Mouse (Mus musculus) kidney, adult 11 months (tissue): ENCODE results near the gene Prrx2.

Source experiments
- DNase-seq: peaks from one replicate; pipeline ENCODE4 v3.0.0; 2022

Gene Prrx2

DNA sequence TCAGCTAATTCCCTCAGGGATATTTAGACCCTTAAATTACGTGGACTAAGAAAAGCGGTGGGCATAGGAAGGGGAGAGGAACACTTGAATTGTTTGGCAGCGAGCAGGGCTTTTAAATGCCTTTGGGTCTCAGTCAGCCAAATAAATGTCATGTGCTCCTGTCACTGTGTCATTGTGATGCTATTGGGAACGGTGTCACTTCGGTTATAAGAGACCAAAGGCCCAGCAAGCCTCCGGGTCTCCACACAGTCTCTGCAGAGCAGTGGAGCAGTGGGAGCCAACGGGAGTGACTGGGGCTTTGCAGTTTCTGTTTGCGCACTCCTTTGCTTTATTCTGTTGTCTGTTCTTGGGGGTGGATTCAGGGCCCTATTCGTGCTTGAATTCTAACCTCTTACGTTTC, 39.7 kb downstream of the Prrx2 start:
- DNase-seq, result no peak

DNA sequence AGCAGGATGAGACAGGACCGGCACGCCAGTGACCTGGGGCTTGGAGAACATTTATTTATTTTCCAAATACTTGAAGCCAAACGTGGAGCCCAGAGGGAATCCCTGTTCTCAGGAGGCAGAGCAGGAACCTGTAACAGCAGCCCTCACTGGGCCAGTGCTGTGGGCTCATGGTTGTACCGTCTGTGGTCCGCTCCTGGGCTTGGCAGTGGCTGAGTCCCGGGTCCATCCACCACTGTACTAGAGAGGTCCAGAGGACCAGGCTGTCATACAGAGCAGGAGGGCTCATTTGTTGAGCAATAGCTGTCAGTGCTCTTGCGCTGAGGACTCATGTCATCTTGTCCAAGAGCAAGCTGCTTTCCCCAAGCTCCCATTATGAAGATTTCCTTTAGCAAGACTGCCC, 40.3 kb downstream of the Prrx2 start:
- no peak for DNase-seq

DNA sequence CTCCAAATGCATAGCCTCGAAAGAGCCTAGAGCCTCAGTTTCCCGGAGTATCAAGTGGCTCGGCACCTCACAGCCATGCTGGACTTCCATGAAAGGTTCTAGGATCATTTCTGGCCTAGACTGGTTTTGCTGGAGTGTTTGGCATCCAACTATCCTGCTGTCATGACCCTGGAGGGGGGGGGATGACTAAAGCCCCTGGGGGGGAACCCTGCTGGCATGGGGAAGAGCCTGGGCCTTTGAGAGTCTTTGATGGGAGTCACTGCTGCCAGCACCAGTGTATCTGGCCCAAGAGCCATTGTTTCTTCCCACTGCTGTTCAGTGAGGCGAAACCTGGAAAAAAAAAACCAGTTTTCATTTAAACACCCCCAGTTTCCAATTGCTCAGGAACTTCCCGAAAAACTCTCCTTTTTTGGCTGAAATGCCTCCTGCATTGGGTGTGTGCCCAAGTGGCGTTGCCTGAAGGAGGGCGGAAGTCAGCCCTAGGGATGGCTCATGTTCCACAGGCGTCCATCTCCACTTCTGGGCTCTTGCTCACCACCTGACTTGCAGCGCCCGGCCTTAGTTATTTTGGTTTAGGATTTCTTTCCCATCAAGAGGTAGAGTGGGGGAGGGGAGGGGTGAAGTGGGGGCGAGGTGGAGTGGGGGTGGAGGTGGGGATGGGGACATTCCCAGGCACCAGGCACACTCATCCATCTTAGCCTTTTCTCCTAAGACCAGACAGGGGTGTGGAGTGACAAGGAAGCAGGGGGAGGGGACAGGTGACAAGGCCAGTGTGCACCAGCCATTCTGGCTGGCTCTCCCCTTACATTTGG, 41.1 kb downstream of the Prrx2 start:
- DNase-seq, result no peak

DNA sequence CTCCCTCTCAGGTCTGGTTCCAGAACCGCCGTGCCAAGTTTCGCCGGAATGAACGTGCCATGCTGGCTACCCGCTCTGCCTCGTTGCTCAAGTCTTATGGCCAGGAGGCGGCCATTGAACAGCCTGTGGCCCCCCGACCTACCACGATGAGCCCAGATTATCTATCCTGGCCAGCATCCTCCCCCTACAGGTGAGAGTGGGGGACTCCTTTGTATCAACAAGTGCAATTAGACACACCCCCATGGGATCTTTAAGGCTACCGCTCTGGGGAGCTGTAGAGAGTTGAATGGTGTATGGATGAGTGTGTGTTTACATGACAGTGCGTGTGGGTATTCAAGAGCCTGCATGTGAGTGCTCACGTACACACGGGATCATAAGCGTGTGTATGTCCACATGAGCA, 44.7 kb downstream of the Prrx2 start:
- no peak for DNase-seq

DNA sequence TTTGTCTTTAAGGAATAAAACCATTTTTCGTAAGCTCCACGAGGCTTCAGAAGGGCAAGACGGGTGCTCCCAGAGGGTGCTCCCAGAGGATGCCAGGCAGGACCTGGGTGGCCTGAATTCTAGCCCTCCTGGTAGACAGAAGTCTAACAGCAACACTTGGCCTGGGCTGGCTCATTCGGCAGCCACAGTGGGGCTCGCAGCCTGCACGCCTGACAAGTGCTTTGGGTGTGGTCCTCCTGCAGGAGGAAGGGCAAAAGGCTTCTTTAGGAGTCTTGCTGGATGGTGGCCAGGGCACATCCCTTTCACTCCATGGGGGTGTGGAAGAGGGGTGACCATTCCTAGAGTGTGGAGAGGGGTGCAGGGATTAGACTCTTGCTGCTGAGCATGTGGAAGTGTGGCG, 46.4 kb downstream of the Prrx2 start:
- no peak for DNase-seq

DNA sequence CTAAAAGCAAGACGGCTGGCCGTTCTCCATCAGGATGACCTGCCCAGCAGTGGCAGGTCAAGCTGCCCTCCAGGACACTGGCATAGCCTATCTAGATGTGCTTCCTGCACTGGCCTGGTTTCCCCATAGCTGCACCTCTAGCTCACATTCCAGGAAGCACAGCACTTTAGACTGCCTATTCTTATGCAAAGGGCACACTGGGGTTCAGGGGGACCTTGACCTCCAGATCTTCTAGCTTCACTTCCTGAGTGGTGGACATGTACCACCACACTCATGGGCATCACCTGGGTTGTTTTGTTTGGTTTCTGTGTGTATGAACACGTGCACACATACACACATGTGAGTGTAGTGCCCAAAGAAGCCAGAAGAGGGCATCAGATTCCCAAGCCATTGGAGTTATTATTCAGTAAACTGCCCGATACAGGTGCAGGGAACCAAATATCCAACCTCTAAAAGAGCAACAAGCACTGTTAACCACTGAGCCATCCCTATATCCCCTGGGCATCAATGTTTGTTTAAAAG, 50.1 kb downstream of the Prrx2 start:
- no peak for DNase-seq

DNA sequence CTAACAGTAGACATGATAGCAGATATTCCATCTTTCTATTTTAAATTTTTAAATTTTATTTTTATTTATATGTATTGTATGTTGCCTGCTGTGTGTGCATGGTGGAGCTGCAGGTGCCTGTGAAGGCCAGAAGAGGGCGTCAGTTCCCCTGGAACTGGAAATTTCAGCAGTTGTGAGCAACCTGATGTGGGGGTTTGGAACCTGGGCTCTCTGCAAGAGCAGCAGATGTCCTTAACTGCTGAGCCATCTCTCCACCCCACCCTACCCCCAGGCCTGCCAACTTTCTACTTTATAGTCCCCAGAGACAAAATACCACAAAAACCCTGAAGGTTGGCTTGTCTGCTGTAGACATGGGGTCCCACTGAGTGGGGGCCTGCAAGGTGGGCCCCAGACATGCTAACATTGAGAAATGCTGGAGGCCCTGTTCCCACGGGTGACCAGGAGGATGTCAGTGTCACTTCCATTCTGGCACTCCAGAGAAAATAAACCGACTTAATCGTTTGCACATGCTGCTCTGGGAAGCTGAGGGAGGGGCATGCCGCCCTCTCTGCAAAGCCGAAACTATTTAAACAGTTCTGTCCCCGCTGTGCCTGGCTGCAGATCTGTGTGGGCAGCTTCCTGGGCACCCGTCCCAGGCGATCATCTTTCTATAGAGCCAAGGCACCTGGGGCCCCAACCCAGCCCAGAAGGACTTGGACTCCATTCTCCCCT, 50.8 kb downstream of the Prrx2 start:
- DNase-seq, result no peak

DNA sequence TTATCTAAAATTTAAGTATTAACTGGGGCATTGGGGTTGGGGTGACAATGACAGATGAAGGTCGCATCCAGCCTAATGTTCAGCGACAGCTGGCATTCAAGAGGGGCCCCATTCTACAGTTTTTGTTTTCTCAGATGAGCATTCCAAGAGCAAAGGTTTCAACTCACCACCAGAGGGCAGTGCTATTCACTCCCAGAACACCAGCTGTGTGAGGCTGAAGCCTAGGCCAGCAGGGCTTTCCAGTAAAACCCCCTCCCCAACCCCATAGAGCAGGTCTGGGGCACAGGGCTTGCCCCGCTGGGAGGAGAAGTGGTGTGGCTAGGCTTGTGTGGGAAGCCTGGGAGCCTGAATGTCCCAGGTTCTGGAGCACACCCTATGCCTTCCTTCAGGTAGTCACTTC, 56.2 kb downstream of the Prrx2 start:
- DNase-seq, result no peak

DNA sequence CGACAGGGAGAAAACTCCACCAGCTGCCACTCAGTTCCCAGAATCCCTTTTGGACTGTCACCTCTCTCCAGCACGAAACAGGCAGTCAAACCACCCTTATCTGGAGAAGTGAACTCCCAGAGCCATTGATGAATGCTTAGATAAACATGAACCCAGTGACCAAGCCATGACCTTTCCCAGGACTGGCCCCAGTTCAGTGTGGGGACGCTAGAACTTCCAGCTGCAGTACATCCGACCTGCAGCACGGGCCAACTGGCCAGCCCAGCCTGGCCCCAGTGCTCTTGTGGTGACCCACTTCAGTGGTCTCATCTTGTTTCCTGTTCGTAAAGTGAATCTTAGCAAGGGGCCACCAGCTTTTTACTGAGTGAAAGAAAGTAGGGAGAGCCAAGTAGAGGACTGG, 58.6 kb downstream of the Prrx2 start:
- DNase-seq, result peak; percentile 68

DNA sequence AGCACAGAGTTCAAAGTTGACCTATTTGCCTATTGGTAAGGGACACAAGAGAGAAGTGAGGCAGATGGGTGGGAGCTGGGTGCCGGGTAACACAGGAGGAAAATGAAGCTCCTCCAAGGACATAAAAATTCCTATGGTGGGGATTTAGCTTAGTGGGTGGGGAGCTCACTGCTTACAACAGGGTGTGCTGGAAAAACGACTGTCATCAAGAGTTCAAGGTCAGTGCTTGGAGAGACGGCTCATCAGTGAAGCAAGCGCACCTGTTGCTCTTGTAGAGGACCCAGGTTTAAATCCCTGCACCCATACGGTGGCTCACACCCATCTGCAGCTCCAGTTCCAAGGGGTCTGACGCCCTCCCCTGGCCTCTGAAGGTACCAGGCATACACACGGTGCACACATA, 59.2 kb downstream of the Prrx2 start:
- no peak for DNase-seq

DNA sequence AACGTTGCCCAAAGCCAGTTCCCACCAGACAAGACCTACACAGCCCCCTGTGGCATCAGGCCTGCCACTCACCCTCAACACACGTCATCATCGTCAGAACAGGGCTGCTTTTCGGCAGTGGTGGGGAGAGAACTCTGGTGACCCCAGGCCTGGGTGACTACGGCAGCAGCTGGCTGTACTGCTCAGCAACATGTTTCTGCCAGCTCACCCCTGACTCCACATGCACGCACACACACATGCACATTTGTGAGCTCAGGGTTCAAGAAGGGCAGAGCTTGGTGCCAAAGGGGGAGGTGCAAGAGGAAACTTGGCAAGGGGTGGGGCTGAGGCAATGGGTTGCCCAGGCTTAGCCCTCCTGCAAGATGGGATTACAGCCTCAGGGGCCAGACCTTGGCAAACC, 62.5 kb downstream of the Prrx2 start:
- DNase-seq, result no peak

DNA sequence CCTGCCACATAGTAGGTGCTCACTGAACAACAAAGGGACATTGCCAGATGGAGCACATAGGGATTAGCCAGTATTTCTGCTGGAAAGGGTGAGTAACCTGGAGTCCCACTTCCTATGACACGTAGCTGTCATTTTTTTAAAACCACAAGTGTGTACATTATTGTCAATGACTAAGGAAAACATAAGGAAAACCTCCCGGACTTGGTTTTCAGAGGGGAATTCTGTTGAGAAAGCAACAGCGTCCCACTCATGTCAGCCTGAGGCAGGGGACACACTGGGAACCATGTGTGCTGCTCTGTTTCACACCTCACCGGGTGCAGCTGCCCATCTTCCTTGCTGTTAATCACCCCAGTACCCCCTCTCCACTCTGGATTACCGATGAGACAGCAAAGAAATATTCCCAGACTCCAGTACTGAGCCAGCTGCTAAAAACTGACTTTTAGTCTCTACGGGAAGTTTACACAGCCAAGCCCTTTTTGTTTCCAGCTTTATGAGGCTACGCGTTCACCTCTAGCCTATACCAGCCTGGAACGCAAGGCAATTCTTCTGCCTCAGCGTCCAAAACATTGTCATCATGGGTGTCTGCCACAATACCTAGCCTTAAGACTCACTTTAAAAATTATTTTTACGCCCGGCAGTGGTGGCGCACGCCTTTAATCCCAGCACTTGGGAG, 64.8 kb downstream of the Prrx2 start:
- no peak for DNase-seq

DNA sequence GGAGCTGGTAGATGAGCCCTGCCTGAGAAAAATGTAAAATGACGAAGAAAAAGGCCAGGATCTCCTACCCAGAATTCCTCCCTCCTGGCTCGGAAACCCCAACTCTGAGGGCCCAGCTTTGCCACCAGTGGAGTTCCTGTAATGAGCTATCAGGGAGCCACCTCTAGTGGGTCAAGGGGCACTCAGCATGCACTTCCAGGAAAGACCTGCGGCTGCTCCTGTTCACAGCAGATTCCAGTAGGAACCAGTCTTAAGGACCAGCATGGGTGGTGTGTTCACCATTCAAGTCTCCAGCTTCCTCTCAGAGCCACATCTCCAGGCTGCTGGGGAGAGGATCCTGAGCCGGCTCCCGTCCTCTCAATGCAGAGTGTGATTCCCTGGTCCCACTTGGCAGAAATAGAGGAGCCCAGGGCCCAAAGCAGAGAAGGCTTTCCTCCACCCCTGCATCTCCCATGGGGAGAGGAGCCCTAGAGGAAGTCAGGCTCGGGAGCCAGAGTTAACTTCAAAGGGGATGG, 66.9 kb downstream of the Prrx2 start:
- DNase-seq, result no peak

DNA sequence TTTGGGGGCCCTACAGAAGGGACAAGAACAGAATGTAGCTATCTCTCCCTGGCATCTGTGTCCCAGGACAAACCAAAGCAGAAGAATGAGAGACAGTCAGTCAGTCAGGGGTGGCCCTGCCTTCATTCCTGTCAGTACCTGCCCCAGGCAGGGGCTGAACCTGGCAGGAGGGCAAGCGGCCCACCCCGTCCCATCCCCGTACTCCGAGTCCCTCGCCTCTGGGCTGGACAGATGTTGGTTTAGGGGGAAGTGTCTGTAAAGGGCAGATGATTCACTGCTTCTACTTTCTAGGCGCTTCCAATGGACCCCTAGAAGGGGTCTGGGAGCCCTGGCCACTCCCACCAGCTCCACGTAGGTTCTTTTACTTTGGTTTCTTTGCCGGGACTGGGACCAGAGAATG, 67.5 kb downstream of the Prrx2 start:
- DNase-seq, result no peak

DNA sequence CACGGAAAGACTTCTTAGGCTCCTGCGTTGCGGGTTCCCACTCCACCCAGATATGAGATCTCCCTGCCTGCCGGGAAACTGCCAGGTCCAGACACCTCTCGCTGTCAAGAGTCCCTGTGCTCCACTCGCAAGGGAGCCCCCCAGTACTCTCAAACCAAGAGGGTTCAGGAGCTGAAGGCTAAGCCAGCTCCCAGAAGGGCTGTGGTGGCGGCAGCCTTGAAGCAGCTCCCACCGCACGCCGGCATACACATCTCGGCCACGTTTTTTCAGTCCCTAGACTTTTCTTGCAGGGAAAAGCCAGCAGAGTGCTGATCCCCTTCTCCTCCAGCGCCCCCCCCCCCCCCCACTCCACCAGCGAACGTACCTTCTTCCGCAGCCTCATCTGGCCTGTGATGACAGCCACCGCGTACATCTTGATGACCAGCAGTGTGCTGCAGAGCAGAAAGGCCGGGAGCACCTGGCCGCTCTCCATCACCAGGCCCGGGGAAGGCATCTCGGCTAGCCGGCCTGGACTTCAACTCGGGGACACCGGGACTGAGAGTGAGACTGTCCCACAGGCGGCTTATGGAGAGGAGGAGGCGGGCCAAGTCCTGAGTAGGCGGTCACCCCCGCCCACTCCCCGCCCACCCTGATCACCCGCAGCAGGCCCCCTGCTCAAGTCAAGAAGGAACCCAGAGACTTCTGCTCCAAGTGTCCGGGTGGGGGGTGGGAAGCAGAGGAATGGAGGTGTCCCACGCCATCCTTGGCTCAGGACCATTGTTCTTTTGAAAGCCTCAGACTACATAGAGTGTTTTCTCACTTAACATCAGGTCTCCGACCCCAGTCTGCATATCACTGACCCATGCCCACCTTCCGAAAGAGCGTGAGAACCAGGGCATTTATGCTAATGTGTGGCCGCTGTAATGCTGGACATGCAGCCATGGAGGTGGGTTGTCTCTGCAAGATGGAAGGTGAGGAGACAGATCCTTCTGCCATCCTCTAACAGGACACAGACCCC, 68.3 kb downstream of the Prrx2 start:
- no peak for DNase-seq

DNA sequence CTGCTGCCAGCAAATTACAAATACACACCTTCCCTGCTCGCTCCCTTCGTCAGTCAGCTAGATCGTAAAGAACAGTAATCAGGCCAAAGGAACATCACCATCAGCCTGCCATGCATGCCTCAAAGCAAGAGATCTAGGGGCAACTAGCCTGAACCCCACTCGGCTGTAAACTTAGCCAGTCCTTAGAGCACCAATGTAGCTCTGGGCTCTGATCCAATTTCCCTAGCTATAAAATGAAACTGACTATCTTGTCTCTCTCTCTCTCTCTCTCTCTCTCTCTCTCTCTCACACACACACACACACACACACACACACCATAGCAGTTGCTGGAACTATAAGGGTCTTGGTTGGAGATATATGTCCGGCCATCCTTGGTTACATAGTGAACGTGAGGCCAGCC, 69.5 kb downstream of the Prrx2 start:
- no peak for DNase-seq

DNA sequence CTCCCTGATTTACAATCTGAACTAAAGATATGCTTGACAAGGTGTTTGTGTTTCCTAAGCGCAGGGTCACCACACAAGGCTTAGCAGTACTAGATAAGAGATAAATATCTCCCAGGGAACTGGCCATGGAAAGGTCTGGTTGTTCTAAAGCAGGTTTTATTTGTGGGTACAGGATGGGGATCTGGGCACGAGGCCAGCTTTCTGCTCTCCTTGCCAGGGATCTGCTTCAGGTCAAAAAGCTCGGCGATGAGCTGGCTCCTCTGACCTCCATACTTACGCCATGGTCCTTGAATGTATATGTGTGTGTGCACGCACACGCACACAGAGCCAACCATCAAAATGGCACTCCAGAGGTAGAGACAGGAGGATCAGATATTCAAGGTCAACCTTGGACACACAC, 70.2 kb downstream of the Prrx2 start:
- no peak for DNase-seq

DNA sequence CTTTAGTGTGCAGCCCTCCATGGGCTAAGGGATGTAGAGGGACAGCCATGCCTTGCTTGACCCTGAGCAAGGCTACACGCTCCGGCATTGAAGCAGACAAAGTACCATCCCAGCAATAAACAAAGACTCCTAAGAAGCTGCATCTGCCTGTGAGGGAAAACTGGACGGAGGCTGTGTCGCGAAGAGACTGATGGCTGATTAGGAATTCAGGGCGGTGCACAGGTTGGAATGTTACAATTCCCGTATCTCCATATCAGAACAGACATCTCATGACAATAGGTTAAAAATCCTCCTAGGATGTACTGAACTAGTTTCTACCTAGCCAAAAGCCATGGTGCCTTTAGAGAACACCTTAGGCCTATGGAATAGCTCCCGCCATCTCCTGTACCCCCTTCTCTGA, 71.1 kb downstream of the Prrx2 start:
- DNase-seq, result no peak

DNA sequence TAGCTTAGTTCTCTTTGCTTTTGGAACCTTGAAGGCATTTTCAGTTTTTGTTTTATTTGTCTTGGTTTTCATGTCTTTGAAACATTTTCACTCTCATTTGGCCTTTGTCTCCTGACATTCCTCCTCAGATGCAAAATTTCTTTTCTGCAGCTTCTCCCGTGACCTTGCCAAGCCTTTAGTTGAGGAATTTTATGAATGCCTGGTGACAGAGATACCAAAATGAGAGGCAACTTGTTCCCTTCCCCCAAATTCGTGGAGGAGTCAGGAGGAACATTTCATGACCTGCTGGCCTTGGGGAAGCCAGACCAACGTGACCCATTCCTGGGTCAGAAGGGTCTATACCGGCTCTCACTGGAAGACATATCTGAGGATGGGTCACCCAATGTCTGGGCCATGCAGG, 71.9 kb downstream of the Prrx2 start:
- DNase-seq, result no peak

DNA sequence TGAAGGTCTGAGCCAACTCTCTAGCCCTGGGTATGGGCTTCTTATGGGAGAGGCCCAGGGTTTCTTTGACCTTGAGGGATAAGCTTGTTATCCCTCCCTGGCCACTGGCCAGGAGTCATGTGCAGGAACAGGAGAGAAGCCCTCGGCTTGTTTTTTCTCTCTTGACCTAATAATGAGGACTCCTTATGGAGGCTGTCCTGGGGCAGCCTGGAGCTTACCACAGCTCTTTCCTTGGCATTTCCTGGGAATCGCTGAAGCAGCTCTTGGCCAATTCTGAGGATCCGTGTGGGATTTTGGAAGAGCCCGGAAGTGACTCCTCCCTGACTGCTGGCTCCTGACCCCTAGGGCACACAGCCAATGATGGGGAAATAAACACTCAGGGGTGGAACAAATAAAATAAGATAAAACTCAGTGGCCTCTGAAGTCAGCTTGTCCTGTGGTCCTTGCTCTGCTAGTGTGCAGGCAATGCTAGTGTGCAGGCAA, 77.6 kb downstream of the Prrx2 start:
- peak; percentile 67 for DNase-seq

DNA sequence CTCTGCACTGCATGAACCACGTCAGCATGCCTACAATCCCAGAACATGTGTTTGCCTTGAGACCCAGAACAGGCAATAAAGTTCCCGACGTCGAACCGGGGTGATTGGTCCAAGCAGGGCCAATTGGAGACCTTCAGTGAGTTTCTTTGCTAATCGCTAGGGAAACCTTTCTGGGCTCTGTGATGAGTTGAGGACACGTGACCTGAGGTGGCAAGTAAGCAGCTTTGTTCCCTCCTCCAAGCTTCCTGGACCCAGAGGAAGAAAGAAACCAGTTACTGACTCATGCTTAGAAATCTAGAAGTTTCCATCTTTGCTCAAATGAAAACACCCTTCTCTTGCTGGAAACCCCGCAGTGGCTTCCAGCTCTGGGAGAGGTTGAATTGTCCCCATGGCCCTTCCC, 78.2 kb downstream of the Prrx2 start:
- no peak for DNase-seq

DNA sequence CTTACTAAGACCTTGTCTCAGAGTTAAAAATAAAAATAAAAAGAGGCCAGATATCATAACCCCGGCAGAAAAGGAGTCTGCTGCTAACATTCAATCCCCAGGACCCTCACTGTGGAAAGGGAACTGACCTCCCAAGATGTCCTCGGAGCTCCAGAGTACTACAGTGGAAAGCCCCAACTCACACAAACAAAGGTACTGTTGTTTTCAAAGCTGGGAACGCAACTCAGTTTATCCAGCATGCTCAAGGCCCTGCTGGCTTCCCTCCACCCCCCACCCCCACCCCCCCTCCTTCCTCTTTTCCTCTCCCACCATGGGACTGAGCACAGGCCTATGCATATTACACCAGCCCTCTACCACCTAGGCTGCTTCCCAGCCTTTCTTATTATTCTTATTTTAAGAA, 80.1 kb downstream of the Prrx2 start:
- DNase-seq, result no peak
